Mouse (Mus musculus) ZHBTc4 (cell line): ENCODE measurements around the gene Pakap.
"Not testable (repeated sequence)": the region's sequence is repeated elsewhere in the genome, so short reads cannot be mapped to it uniquely, and the experiment has no call there.

ENCODE experiments used
- DNase-seq: peaks from one replicate; pipeline ENCODE4 v3.0.0-alpha.2; 2011; ENCODE audit warnings: low read depth, low spot score

Pakap gene

DNA sequence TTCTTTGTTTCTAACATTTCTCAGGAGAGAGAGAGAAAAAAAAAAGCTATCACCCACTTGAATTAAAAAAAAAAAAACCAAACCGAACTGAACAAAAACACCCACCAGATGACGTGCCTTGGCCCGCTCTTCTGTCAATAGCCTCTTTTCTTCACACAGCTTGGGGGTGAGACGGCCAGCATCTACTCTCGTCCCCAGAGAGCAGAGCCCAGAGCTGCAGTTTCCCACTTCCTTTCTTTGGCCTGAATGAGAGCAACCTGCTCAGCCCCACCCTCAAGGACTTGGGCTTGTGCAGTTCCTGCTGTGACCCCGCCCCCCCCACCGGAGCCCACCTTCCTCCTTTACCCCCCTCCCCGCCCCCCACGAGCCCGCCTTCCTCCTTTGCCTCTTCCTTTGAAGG, 299.5 kb downstream of the Pakap start:
- DNase-seq, result peak; percentile 48

- DNase-seq, result no peak
Measured at GRCm38 (mm10) chr4:57879137-57879536, 311.2 kb downstream of the Pakap start.

- DNase-seq, result peak; percentile 87
Measured at GRCm38 (mm10) chr4:57879804-57880357, 311.9 kb downstream of the Pakap start.

GRCm38 (mm10) chr4:57883520-57884421, 315.8 kb downstream of the Pakap start:
- DNase-seq, result no peak

GRCm38 (mm10) chr4:57884511-57884910, 316.5 kb downstream of the Pakap start:
- no peak for DNase-seq

- DNase-seq, result no peak
Measured at GRCm38 (mm10) chr4:57885186-57885585, 317.2 kb downstream of the Pakap start.

DNA sequence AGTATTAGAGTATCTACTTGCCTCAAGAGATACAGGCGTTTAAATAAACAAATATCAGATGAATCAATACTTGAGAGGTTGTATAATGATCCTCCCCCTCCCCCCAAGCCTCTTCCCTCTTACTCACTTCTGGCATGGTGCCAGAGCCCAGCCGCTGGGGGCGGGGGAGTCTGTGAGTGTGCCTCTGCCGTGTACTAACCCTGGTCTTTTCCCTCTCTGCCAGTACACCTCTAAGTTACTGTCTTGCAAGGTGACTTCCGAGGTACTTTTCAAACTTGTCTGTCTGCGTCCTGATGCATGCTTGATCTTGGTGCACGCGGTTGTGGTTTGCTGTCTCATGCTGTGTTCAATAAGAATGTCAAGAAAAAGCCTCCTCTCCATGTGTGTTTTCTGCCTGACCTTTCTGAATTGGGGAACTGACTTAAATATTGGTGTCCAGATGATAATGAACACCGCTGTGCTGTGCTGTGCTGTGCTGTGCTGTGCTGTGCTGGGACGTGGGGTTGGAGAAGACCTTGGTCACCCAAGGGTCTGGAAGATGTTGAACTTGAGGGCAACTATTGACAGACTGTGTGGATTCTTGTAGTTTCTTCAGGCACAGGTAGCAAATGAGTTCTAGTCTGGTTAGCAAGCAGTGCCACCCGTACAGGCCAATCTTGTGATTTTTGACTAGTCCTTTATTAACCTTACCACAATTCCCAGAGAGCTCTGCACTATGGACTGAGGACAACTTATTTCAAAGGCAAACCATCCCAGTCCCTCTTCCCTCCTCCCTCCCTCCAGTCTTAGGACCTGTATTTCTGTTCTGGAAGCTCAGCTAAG, 318.3 kb downstream of the Pakap start:
- no peak for DNase-seq

GRCm38 (mm10) chr4:57886888-57887230, 318.9 kb downstream of the Pakap start:
- no peak for DNase-seq

GRCm38 (mm10) chr4:57888246-57888645, 320.3 kb downstream of the Pakap start:
- no peak for DNase-seq

DNA sequence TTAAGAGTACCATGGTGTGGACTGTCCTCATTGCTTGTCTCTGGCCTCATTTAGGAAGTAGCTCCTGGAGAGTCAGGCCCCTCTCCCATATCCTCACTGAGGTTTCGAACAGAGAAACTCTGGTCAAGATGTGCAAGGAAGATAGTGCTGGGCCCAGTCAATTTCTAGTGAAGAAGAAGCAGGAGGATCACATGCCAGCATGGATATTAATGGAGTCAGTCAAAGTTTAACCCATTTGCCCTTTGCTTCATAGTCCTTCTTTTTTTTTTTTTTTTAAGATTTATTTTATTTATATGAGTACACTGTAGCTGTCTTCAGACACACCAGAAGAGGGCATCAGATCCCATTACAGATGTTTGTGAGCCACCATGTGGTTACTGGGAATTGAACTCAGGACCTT, 321.0 kb downstream of the Pakap start:
- DNase-seq, result not testable (repeated sequence)

DNA sequence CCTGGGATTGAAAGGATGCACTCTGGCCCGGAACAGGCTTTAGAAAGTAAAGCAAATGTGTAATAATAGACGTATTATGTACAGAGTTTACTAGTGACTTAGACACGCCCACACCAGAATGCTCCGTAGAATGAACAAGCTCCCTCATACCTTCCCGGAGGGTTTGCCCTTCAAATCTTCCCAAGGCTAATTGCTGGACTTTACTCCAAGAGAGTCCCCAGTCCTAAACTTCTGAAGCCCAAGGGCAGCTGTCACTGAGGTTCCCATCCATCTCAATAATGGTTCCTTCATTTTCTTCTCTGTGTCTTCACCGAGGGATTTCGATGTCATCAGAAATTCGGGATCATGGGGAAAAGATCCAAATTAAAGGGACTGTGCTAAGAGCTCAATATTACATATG, 321.8 kb downstream of the Pakap start:
- DNase-seq, result no peak

- DNase-seq, result no peak
Measured at GRCm38 (mm10) chr4:57892001-57892586, 324.1 kb downstream of the Pakap start.

DNA sequence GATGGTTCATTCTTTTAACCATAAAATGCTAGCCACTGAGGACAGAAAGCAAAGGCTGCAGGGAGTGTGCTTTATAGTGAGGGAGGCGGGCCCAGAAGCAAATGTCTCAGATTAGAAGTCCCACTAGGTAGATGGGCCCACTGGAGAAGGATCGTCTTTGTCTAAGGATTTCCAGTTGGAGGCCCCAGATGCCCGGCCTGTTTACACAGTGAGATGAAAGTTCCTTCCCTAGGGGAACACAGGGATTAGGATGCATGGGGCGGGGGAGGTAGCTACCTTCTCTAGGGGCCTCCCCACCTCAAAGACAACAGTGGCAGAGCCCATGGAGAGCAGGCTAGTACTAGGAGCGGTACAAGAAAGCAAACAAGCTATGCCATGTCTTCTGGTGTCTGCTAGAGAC, 327.2 kb downstream of the Pakap start:
- no peak for DNase-seq

- DNase-seq, result no peak
Measured at GRCm38 (mm10) chr4:57895902-57896301, 327.9 kb downstream of the Pakap start.

DNA sequence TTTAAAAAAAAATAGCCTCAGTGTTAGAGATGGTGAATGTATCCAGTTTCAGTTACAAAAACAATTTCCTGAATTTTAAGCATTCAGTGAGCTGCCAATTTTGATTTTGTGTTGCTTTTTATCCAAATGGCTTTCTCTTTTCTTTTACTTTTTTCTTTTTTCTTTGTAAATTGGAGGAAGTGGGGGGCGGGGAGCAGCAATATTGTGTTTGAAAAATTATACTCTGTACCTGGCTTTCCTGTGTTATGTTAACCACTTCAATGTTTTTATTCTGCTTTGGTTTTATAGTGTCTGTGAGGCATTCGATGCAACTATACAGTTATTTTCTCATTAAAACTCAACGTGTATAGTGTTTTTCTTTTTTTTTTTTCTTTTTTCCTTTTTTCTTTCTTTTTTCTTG, 328.7 kb downstream of the Pakap start:
- DNase-seq, result no peak

DNA sequence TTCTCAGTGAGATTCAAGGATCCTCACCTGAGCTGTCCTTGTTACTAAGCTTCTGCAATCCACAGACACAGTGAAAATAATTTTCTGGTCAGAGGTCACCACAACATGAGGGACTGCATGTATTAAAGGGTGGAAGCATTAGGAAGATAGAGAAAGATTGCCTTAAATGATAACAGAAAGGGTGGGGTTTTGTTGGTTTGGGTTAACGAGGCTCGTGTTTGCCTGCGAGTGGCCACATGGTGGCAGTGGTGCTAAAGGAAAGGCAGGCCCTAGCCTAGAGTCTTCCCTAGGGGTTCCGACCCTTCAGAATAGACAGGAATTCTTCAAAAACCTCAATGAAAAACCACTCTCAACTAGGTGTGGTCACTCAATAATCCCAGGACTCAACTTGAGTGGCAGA, 333.2 kb downstream of the Pakap start:
- peak; percentile 72 for DNase-seq

DNA sequence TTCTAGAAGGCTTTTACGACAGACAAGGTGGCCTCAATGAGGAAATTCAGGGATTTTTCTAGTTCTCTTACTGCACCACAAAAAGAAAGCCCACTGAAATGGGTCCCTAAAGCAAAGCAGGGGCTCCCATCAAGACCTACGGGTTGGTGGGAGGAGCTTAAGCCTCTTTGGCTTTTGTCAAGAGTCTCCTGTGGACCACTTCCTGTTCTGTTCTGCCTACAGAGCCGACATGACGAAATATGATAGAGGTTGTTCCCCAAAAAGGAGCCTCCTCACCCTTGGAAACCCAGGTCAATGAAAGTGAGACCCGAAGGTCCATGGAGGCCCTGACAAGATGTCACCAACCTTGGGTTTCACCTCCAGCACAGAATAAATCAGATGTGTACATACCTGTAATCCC, 334.6 kb downstream of the Pakap start:
- DNase-seq, result no peak

DNA sequence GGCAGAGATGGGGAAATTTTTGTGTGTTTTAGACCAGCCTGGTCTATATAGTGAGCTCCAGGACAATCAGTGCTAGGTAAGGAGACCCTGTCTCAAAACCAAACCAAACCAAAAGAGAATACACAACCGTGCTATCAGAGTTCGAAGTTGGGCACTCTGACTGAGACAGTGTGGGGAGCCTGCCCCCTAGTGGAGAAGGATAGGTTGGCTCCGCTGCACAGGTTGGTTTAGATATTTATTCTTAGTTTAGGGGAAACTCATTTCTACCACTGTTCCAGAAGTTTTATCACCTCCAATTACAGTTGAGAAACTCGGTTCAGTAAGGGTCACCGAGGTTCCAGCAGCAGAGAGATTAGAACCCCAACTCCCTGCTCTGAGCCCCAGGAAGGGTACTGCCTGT, 336.2 kb downstream of the Pakap start:
- DNase-seq, result peak; percentile 74

- peak; percentile 62 for DNase-seq
Measured at GRCm38 (mm10) chr4:57904638-57905037, 336.7 kb downstream of the Pakap start.

DNA sequence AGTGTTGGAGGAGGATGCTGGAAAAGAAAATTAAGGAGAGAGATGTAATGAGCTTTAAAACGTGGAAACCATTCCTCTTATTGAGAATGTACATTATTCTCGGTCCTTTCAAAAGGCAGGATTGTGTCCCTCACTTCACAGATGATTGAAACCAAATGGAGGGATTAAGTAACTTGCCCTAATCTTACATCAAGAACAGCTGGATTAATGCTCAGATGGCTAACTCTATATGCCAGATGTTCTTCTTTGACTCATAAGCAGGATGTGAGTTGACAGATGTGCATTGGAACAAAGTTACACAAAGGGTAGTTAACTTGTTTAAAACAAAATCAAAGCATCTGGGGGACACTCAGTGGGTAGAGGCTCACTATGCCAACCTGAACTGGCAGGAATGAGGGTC, 338.7 kb downstream of the Pakap start:
- no peak for DNase-seq

DNA sequence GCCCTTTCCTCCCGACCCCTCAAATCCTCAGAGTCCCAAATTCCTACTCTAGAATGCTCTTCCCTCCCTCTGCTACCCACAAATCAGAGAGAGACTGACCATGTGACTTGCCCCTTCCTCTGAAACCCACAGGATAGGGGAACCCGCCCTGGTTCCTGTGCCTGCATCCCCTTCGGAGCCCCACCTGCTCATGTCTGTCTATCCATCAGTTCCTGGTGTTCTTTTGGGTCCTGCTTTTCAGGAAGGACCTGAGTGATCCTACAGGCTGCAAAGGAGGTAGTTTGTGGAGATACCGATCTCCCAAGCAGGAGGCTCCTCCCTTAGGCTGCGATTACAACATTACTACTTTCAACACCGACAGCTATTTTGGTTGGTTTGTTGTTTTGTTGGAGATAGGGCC, 340.9 kb downstream of the Pakap start:
- no peak for DNase-seq

- DNase-seq, result no peak
Measured at GRCm38 (mm10) chr4:57913021-57913420, 345.0 kb downstream of the Pakap start.
